10 mouse cellular contexts compared by ENCODE assay signal in genomic region chr14:76243581-76244337, GRCm38 (mm10).
DNase-seq lines count a peak whose midpoint lies in the region; ATAC-seq and TF ChIP-seq lines count a peak whose summit lies in the region.
"Had no signal": no experiment of that assay in that cellular context is flagged by ENCODE, and none has a peak within 500 bp of the region (broad histone marks: within the 10 kb centered on the region; RNA-seq: fewer than 3 reads in every experiment).

No protein-coding gene starts in this region.

- no peak for TF ChIP-seq CTCF in kidney, postnatal 0 days (IDR thresholded peaks at IDR 0.05; ENCODE audit: low read depth)

- intact Hi-C loops in left cerebral cortex, postnatal 14 days (cut with DNase I): no loop called here

- DNase-seq in kidney, postnatal 0 days (ENCODE audit: low spot score): peak; percentile 55
- DNase-seq in kidney, postnatal 25 days: no peak
- no peak for DNase-seq in embryonic facial prominence, embryonic 14.5 days (ENCODE audit: low spot score)
- DNase-seq in limb, embryonic 10.5 days (ENCODE audit: low spot score): no peak
- no peak for DNase-seq in left cerebral cortex, postnatal 14 days (ENCODE audit: low spot score in 2 of 2)
- DNase-seq in ovary, adult 18-20 months (ENCODE audit: low spot score): no peak
- no peak for DNase-seq in kidney, adult 8-10 months
- DNase-seq: right cerebral cortex, postnatal 4 days had no signal

- no peaks in the 10 kb centered on the region for H3K9me3 ChIP-seq in kidney, postnatal 0 days (replicated peaks; ENCODE audit: low read length)
- no peaks in the 10 kb centered on the region for H3K9me3 ChIP-seq in embryonic facial prominence, embryonic 14.5 days (ENCODE audit: control insufficient read depth, low read length)
- H3K9me3 ChIP-seq in limb, embryonic 10.5 days (replicated peaks): no peaks in the 10 kb centered on the region
- no peaks in the 10 kb centered on the region for H3K9me3 ChIP-seq in neural tube, embryonic 14.5 days (ENCODE audit: control insufficient read depth, low read length)
- H3K9me3 ChIP-seq: G1E had no signal

- ATAC-seq in kidney, postnatal 0 days (replicated peaks; ENCODE audit: low FRiP score, low read depth): peak; percentile 8; the same call in 1 of the 2 replicates
- peak; percentile 31; the same call in 1 of the 2 replicates for ATAC-seq in embryonic facial prominence, embryonic 14.5 days (ENCODE audit: low read depth)
- ATAC-seq in neural tube, embryonic 14.5 days (ENCODE audit: low read depth): 0 out of 2 replicates have a peak, but pooled peaks have one; percentile 23

- H3K4me2 ChIP-seq in kidney, postnatal 0 days (ENCODE audit: low read length): no peak overlapping the region
- H3K4me2 ChIP-seq in embryonic facial prominence, embryonic 14.5 days (ENCODE audit: low read depth, low read length): peak overlapping the region; percentile 2; the same call in 1 of the 2 replicates
- no peak overlapping the region for H3K4me2 ChIP-seq in neural tube, embryonic 14.5 days (ENCODE audit: low read depth, low read length)

- 0 out of 2 replicates have a peak, but pooled peaks cover 7% of the 10 kb centered on the region for H3K4me1 ChIP-seq in kidney, postnatal 0 days (replicated peaks; ENCODE audit: insufficient read depth, low read length)
- H3K4me1 ChIP-seq in embryonic facial prominence, embryonic 14.5 days (ENCODE audit: control insufficient read depth, insufficient read depth, low read length): peaks cover 6% of the 10 kb centered on the region; the same call in 1 of the 2 replicates
- peaks cover 15% of the 10 kb centered on the region for H3K4me1 ChIP-seq in limb, embryonic 10.5 days
- H3K4me1 ChIP-seq in neural tube, embryonic 14.5 days (ENCODE audit: control insufficient read depth, insufficient read depth, low read length): no peaks in the 10 kb centered on the region

- no peak overlapping the region for H3K4me3 ChIP-seq in kidney, postnatal 0 days (replicated peaks; ENCODE audit: low read depth, low read length)
- no peak overlapping the region for H3K4me3 ChIP-seq in embryonic facial prominence, embryonic 14.5 days (ENCODE audit: low read depth, low read length)
- no peak overlapping the region for H3K4me3 ChIP-seq in limb, embryonic 10.5 days
- H3K4me3 ChIP-seq in neural tube, embryonic 14.5 days (ENCODE audit: low read depth, low read length): no peak overlapping the region

- H3K36me3 ChIP-seq in kidney, postnatal 0 days (ENCODE audit: insufficient read depth, low read length): no peaks in the 10 kb centered on the region
- H3K36me3 ChIP-seq in embryonic facial prominence, embryonic 14.5 days (ENCODE audit: control insufficient read depth, insufficient read depth, low read length): no peaks in the 10 kb centered on the region
- no peaks in the 10 kb centered on the region for H3K36me3 ChIP-seq in limb, embryonic 10.5 days
- H3K36me3 ChIP-seq in neural tube, embryonic 14.5 days (ENCODE audit: control insufficient read depth, insufficient read depth, low read length): no peaks in the 10 kb centered on the region
- H3K36me3 ChIP-seq: G1E had no signal

- no peak overlapping the region for H3K9ac ChIP-seq in kidney, postnatal 0 days (ENCODE audit: low read depth, low read length)
- peak overlapping the region; percentile 31; the same call in 1 of the 2 replicates for H3K9ac ChIP-seq in embryonic facial prominence, embryonic 14.5 days (ENCODE audit: low read depth, low read length)
- no peak overlapping the region for H3K9ac ChIP-seq in neural tube, embryonic 14.5 days (replicated peaks; ENCODE audit: low read depth, low read length)

- WGBS in kidney, postnatal 0 days: 47% methylated on average over 14 of the region's 14 CpGs
- 54% methylated on average over 14 of the region's 14 CpGs for WGBS in embryonic facial prominence, embryonic 14.5 days
- WGBS in limb, embryonic 10.5 days: 67% methylated on average over 14 of the region's 14 CpGs
- WGBS in neural tube, embryonic 14.5 days: 54% methylated on average over 14 of the region's 14 CpGs

- no peaks in the 10 kb centered on the region for H3K27me3 ChIP-seq in kidney, postnatal 0 days (ENCODE audit: insufficient read depth, low read length)
- no peaks in the 10 kb centered on the region for H3K27me3 ChIP-seq in embryonic facial prominence, embryonic 14.5 days (replicated peaks; ENCODE audit: control insufficient read depth, insufficient read depth, low read length)
- no peaks in the 10 kb centered on the region for H3K27me3 ChIP-seq in limb, embryonic 10.5 days (ENCODE audit: low read depth, poor library complexity, severe bottlenecking)
- no peaks in the 10 kb centered on the region for H3K27me3 ChIP-seq in neural tube, embryonic 14.5 days (ENCODE audit: control insufficient read depth, insufficient read depth, low read length)

- peak overlapping the region; percentile 60; the same call in 1 of the 2 replicates for H3K27ac ChIP-seq in kidney, postnatal 0 days
- H3K27ac ChIP-seq in embryonic facial prominence, embryonic 14.5 days (replicated peaks; ENCODE audit: low read depth, low read length): peak overlapping the region; percentile 70
- H3K27ac ChIP-seq in limb, embryonic 10.5 days: peak overlapping the region; percentile 43
- peak overlapping the region; percentile 69 for H3K27ac ChIP-seq in neural tube, embryonic 14.5 days (ENCODE audit: low read depth, low read length)
